Mouse (Mus musculus): ENCODE results near the gene Sync.

Sync gene

GRCm38 (mm10) chr4:129261196-129261595 lies 26.2 kb upstream of the Sync start, which contains the start of gene C77080:
C77080 (minus strand) TSS chr4:129261404.
- no peak for DNase-seq (ENCODE audit: low read depth, low spot score)

GRCm38 (mm10) chr4:129263225-129264021 lies 24.0 kb upstream of the Sync start:
- DNase-seq (ENCODE audit: low read depth, low spot score) = peak; percentile 45

GRCm38 (mm10) chr4:129266191-129266590 lies 21.2 kb upstream of the Sync start:
- DNase-seq (ENCODE audit: low read depth, low spot score) = no peak

GRCm38 (mm10) chr4:129266821-129267220 lies 20.6 kb upstream of the Sync start:
- DNase-seq (ENCODE audit: low read depth, low spot score) = no peak

GRCm38 (mm10) chr4:129268698-129269097 lies 18.7 kb upstream of the Sync start:
- DNase-seq (ENCODE audit: low read depth, low spot score) = no peak

- DNase-seq (ENCODE audit: low read depth, low spot score) = no peak
These were observed 15.2 kb upstream of the Sync start for GRCm38 (mm10) chr4:129271991-129272755.

- peak; percentile 45 for DNase-seq (ENCODE audit: low read depth, low spot score)
These were observed 14.7 kb upstream of the Sync start for GRCm38 (mm10) chr4:129272756-129273046.

GRCm38 (mm10) chr4:129276453-129276865 lies 11.0 kb upstream of the Sync start:
- DNase-seq (ENCODE audit: low read depth, low spot score) = peak; percentile 82

- no peak for DNase-seq (ENCODE audit: low read depth, low spot score)
These were observed 4.6 kb upstream of the Sync start for GRCm38 (mm10) chr4:129282786-129283185.

- DNase-seq (ENCODE audit: low read depth, low spot score) = no peak
These were observed 4.2 kb upstream of the Sync start for GRCm38 (mm10) chr4:129283226-129283625.

- no peak for DNase-seq (ENCODE audit: low read depth, low spot score)
These were observed 2.7 kb upstream of the Sync start for GRCm38 (mm10) chr4:129284685-129285084.

- peak; percentile 37 for DNase-seq (ENCODE audit: low read depth, low spot score)
These were observed 1.3 kb upstream of the Sync start for GRCm38 (mm10) chr4:129286001-129286682.

GRCm38 (mm10) chr4:129286683-129287471 lies 540 bp upstream of the Sync start:
- peak; percentile 46 for DNase-seq (ENCODE audit: low read depth, low spot score)

- DNase-seq (ENCODE audit: low read depth, low spot score) = peak; percentile 82
These were observed 650 bp downstream of the Sync start for GRCm38 (mm10) chr4:129288067-129288466.

GRCm38 (mm10) chr4:129289671-129290070 lies 2.3 kb downstream of the Sync start:
- no peak for DNase-seq (ENCODE audit: low read depth, low spot score)

- no peak for DNase-seq (ENCODE audit: low read depth, low spot score)
These were observed 5.4 kb downstream of the Sync start for GRCm38 (mm10) chr4:129292831-129293230.

GRCm38 (mm10) chr4:129293702-129294101 lies 6.3 kb downstream of the Sync start:
- no peak for DNase-seq (ENCODE audit: low read depth, low spot score)

GRCm38 (mm10) chr4:129295188-129295587 lies 7.8 kb downstream of the Sync start:
- no peak for DNase-seq (ENCODE audit: low read depth, low spot score)

GRCm38 (mm10) chr4:129296066-129296465 lies 8.6 kb downstream of the Sync start:
- DNase-seq (ENCODE audit: low read depth, low spot score) = peak; percentile 68

GRCm38 (mm10) chr4:129297724-129298123 lies 10.3 kb downstream of the Sync start:
- DNase-seq (ENCODE audit: low read depth, low spot score) = no peak

GRCm38 (mm10) chr4:129299121-129299520 lies 11.7 kb downstream of the Sync start:
- peak; percentile 59 for DNase-seq (ENCODE audit: low read depth, low spot score)

- no peak for DNase-seq (ENCODE audit: low read depth, low spot score)
These were observed 16.0 kb downstream of the Sync start for GRCm38 (mm10) chr4:129303401-129303800.
